Mouse (Mus musculus) B cell, adult 2 months (primary cell): ENCODE data around the gene Map3k14.
A peak's percentile ranks its signal among the peaks of the same experiment; 100 is the strongest.

Experiments used
- DNase-seq, 2 experiments: peaks; one replicate each; pipeline ENCODE4 v3.0.0; 2022

The Map3k14 gene

GRCm38 (mm10) chr11:103173041-103173770 lies 94.1 kb downstream of the Map3k14 start:
- DNase-seq: no peak

GRCm38 (mm10) chr11:103172392-103173040 lies 94.8 kb downstream of the Map3k14 start:
- no peak for DNase-seq

GRCm38 (mm10) chr11:103171703-103172391 lies 95.4 kb downstream of the Map3k14 start:
- DNase-seq: peak; percentile 44 to 48

GRCm38 (mm10) chr11:103171286-103171620 lies 96.0 kb downstream of the Map3k14 start:
- no peak for DNase-seq

GRCm38 (mm10) chr11:103170494-103171285 lies 96.6 kb downstream of the Map3k14 start, which contains the start of gene Fmnl1:
Fmnl1 (plus strand) TSS chr11:103171107.
- DNase-seq: peak; percentile 75 to 78

- DNase-seq: no peak
Observed at GRCm38 (mm10) chr11:103170111-103170493, 97.2 kb downstream of the Map3k14 start.
